Mouse (Mus musculus): ENCODE data around the gene Phlda3. TPM values are rescaled to one million over a fixed set of nuclear protein-coding genes. Genes with fewer than 3 reads are reported as not detected.
A peak's percentile ranks its signal among the peaks of the same experiment; 100 is the strongest.

The Phlda3 gene
- polyA plus RNA-seq, 1 experiment: 17.5 TPM

DNA sequence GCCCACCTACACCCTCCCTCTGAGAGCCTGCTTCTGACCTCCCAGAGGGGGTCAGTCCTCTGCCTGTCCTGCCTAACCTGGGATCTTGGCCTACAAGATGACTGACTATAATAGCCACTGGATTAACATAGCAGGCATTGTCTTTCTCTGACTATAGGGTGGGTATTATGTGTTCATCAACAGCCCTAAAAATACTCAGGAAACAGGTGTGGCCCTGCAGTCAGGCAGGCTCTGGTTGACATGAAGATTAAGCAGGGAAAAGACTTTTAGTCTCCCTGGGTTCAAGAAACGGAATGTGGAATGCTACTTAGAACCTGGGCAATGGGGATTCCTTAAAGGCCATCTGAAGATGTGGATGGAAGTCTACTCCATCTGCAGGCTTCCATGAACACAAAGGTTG, 32.6 kb downstream of the Phlda3 start:
- no peak overlapping the region for H3K27ac ChIP-seq (ENCODE audit: insufficient read depth, low read length)
- 89% methylated on average over 1 of the region's 1 CpGs for WGBS
- DNase-seq (ENCODE audit: low read depth in 1 of 2, low spot score in 2 of 2): no peak
- TF ChIP-seq CTCF (IDR thresholded peaks at IDR 0.05; ENCODE audit: extremely low read depth, insufficient read depth, insufficient read length, insufficient replicate concordance): no peak
- no peak for TF ChIP-seq POLR2A (IDR thresholded peaks at IDR 0.05; ENCODE audit: low read depth, low read length)
- H3K4me1 ChIP-seq (ENCODE audit: control insufficient read depth, insufficient read depth, insufficient read length): peaks cover 4% of the 10 kb centered on the region; the same call in 1 of the 2 replicates
- no peak overlapping the region for H3K4me3 ChIP-seq (ENCODE audit: extremely low read depth, insufficient read depth, insufficient read length)
- no peaks in the 10 kb centered on the region for H3K36me3 ChIP-seq (ENCODE audit: control insufficient read depth, insufficient read depth, low read length)
- 0 out of 2 replicates have a peak, but pooled peaks cover 2% of the 10 kb centered on the region for H3K27me3 ChIP-seq (ENCODE audit: control insufficient read depth, insufficient read depth, low read length)

DNA sequence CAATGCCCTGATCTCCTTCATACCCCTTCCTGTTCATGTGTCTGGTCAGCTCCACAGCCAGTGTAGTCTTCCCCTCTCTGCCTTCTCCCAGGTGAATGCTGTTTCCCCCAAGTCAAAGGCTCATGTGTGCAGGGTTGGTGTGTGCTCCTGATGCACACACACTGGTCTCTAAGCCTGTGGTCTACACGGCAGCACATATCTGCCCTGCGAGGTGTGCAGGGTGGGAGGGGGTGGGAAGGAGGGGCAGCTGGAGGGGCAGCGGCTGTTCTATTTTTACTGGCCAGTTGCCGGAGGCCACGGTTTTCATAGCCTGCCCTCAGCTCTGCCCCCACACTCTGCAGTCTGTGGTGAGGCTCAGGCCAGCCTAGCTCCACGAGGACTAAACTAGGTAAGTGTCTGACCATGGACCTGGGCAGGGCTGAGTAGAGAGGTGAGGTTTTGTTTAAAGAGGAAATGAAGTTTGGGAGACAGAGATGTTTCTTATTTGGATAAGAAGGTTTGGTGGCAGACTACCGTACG, 33.2 kb downstream of the Phlda3 start:
- WGBS: 39% methylated on average over 8 of the region's 8 CpGs
- no peak overlapping the region for H3K4me3 ChIP-seq (ENCODE audit: extremely low read depth, insufficient read depth, insufficient read length)
- no peaks in the 10 kb centered on the region for H3K4me1 ChIP-seq (ENCODE audit: control insufficient read depth, insufficient read depth, insufficient read length)
- DNase-seq (ENCODE audit: low read depth in 1 of 2, low spot score in 2 of 2): no peak
- H3K27ac ChIP-seq (ENCODE audit: insufficient read depth, low read length): no peak overlapping the region
- 0 out of 2 replicates have a peak, but pooled peaks cover 2% of the 10 kb centered on the region for H3K27me3 ChIP-seq (ENCODE audit: control insufficient read depth, insufficient read depth, low read length)
- no peaks in the 10 kb centered on the region for H3K36me3 ChIP-seq (ENCODE audit: control insufficient read depth, insufficient read depth, low read length)
- TF ChIP-seq POLR2A (IDR thresholded peaks at IDR 0.05; ENCODE audit: low read depth, low read length) (no peak), CTCF (IDR thresholded peaks at IDR 0.05; ENCODE audit: extremely low read depth, insufficient read depth, insufficient read length, insufficient replicate concordance) (no peak)

DNA sequence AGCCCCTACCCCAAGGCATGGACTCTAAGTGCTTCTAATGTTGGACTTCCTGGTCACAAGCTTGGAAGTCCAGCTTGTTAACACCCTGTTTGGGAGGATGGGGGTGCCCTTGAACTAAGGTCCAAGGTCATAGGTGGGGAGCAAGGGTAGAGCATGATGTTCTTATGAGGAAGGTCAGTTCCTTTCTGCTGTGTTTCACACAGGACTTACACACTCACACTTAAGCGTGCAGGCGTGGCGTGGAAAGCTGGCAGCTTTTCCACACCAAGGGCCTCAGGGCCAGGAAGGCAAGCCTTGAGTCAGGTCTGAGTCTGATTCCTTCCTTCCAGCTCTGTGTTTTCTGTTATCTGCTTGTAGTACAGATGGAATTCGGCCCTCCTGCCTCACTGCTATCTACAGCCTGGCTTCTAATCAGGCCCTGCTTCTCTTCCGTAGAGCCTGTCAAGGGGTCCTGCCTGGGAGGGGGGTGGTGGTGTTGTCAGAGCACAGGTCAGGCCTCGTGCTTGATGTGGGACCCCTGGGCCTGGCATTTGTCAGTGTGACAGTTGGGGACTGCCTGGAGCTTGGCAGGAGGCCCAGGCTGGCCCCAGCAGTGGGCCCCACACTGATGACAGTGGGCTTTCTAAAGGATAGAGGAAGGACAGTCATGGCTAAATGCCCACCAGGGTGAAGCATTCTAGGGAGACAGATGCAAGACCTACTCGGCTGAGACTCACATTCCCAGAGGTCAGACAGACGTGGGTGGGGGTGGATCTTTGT, 34.5 kb downstream of the Phlda3 start:
- Histone ChIP-seq H3K27me3 (ENCODE audit: control insufficient read depth, insufficient read depth, low read length) (0 out of 2 replicates have a peak, but pooled peaks cover under 1% of the 10 kb centered on the region), H3K4me1 (ENCODE audit: control insufficient read depth, insufficient read depth, insufficient read length) (no peaks in the 10 kb centered on the region), H3K4me3 (ENCODE audit: extremely low read depth, insufficient read depth, insufficient read length) (no peak overlapping the region), H3K27ac (ENCODE audit: insufficient read depth, low read length) (no peak overlapping the region), H3K36me3 (ENCODE audit: control insufficient read depth, insufficient read depth, low read length) (no peaks in the 10 kb centered on the region)
- no peak for DNase-seq (ENCODE audit: low read depth in 1 of 2, low spot score in 2 of 2)
- 62% methylated on average over 8 of the region's 8 CpGs for WGBS
- no peak for TF ChIP-seq CTCF (IDR thresholded peaks at IDR 0.05; ENCODE audit: extremely low read depth, insufficient read depth, insufficient read length, insufficient replicate concordance)
- TF ChIP-seq POLR2A (IDR thresholded peaks at IDR 0.05; ENCODE audit: low read depth, low read length): no peak

DNA sequence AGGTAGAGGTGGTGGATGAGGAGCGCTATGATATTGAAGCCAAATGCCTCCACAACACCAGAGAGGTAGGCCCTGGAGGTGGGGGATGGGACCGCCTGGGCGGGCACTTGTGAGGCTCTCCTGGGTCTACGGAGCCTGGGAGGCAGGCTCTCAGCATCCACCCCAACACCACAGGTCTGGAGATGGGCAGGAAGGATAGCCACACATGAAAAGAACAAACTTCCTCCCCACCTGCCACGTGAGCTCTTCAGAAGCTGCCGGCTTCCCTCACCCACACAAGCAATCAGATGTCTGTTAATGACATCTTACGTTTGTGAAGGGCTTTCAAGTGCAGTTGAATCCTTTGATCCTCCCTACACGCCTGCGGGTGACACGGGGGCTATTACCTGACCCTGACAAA, 41.6 kb downstream of the Phlda3 start:
- Histone ChIP-seq H3K4me1 (ENCODE audit: control insufficient read depth, insufficient read depth, insufficient read length) (no peaks in the 10 kb centered on the region; the same call in 1 of the 2 replicates), H3K4me3 (ENCODE audit: extremely low read depth, insufficient read depth, insufficient read length) (no peak overlapping the region), H3K27ac (ENCODE audit: insufficient read depth, low read length) (no peak overlapping the region), H3K36me3 (ENCODE audit: control insufficient read depth, insufficient read depth, low read length) (no peaks in the 10 kb centered on the region), H3K27me3 (ENCODE audit: control insufficient read depth, insufficient read depth, low read length) (no peaks in the 10 kb centered on the region)
- WGBS: 57% methylated on average over 10 of the region's 10 CpGs
- peak in 1 of 2 experiments; percentile 26 for DNase-seq (ENCODE audit: low read depth in 1 of 2, low spot score in 2 of 2)
- no peak for TF ChIP-seq CTCF (IDR thresholded peaks at IDR 0.05; ENCODE audit: extremely low read depth, insufficient read depth, insufficient read length, insufficient replicate concordance)
- TF ChIP-seq POLR2A (IDR thresholded peaks at IDR 0.05; ENCODE audit: low read depth, low read length): no peak

DNA sequence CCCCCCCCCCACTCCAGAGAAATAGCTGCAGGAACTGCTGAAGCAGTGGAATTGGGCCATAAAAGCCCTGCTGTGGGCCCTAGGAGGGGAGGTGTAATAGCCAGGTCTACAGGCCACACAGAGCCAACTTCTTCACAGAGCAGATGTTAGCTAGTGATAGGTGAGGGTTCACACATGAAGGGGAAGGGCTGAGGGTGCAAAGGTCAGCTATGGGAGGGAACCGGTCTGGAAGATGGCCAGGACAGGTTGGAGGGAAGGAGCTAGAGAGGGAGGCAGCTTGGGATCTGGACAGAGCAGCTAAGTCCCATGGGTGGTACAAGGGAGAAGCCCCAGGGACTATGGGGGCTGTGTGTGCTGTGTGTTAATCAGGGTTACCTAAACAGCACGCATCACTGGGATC, 44.3 kb downstream of the Phlda3 start:
- no peak overlapping the region for H3K4me3 ChIP-seq (ENCODE audit: extremely low read depth, insufficient read depth, insufficient read length)
- WGBS: 96% methylated on average over 2 of the region's 2 CpGs
- H3K36me3 ChIP-seq (ENCODE audit: control insufficient read depth, insufficient read depth, low read length): no peaks in the 10 kb centered on the region
- no peak overlapping the region for H3K27ac ChIP-seq (ENCODE audit: insufficient read depth, low read length)
- no peaks in the 10 kb centered on the region; the same call in 1 of the 2 replicates for H3K4me1 ChIP-seq (ENCODE audit: control insufficient read depth, insufficient read depth, insufficient read length)
- no peak for DNase-seq (ENCODE audit: low read depth in 1 of 2, low spot score in 2 of 2)
- H3K27me3 ChIP-seq (ENCODE audit: control insufficient read depth, insufficient read depth, low read length): no peaks in the 10 kb centered on the region
- TF ChIP-seq POLR2A (IDR thresholded peaks at IDR 0.05; ENCODE audit: low read depth, low read length) (no peak), CTCF (IDR thresholded peaks at IDR 0.05; ENCODE audit: extremely low read depth, insufficient read depth, insufficient read length, insufficient replicate concordance) (no peak)

DNA sequence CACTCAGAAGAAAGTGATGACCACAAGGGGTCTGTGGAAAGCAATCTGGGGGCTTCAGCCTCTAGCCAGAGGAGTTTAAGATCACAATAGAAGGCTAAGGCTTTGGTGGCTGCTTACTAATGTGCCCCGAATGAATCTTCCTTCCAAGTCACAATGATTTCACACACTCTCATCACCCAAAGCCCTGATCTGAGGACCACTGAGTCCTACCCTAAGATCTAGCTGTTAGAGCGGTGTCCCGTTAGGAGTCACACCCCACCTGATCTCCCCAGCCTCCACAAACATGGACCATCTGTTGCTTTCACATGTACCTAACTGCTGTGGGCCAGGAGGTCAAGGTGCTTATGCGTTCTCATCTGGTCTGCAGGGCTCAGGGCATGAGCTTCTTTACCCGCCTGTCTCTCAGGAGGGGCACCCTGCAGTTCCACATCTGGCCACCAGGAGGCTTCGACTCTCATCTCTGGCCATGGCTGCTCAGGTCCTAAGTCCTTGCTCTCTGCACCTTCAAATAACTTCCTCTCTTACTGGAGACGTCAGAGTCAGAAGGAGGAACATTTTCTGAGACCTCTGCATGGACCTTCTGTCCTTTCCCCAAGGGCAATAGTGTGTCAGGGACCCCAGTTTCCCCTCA, 45.2 kb downstream of the Phlda3 start:
- DNase-seq (ENCODE audit: low read depth in 1 of 2, low spot score in 2 of 2): peak; percentile 36 to 76
- no peaks in the 10 kb centered on the region; the same call in 1 of the 2 replicates for H3K4me1 ChIP-seq (ENCODE audit: control insufficient read depth, insufficient read depth, insufficient read length)
- TF ChIP-seq POLR2A (IDR thresholded peaks at IDR 0.05; ENCODE audit: low read depth, low read length) (no peak), CTCF (IDR thresholded peaks at IDR 0.05; ENCODE audit: extremely low read depth, insufficient read depth, insufficient read length, insufficient replicate concordance) (peak; percentile 93)

More for the DNA sequence above, 45.2 kb downstream of the Phlda3 start:
- 39% methylated on average over 7 of the region's 7 CpGs for WGBS
- H3K36me3 ChIP-seq (ENCODE audit: control insufficient read depth, insufficient read depth, low read length): no peaks in the 10 kb centered on the region
- no peaks in the 10 kb centered on the region for H3K27me3 ChIP-seq (ENCODE audit: control insufficient read depth, insufficient read depth, low read length)
- no peak overlapping the region for H3K27ac ChIP-seq (ENCODE audit: insufficient read depth, low read length)
- H3K4me3 ChIP-seq (ENCODE audit: extremely low read depth, insufficient read depth, insufficient read length): no peak overlapping the region
